Mouse (Mus musculus) testis, adult 2 months (tissue): ENCODE measurements at regions not wholly inside any gene's neighbourhood (a gene's known extent, or its start where the extent isn't known, plus 50 kb on each side); places are given as distances from the start of the nearest gene placed in this dataset.

Experiments
- CTCF ChIP-seq: fragments of 200-500 bp; IDR thresholded peaks from 2 replicates; pipeline ENCODE4 v1.5.1; 2012; ENCODE audit warnings: low read depth, mild to moderate bottlenecking, inconsistent platforms, low read length, moderate library complexity; ENCODE audit not compliant: control insufficient read depth, insufficient read depth, insufficient replicate concordance
- POLR2A ChIP-seq: fragments of 200-500 bp; IDR thresholded peaks from 2 replicates; pipeline ENCODE4 v1.6.1; 2012; ENCODE audit warnings: low read depth, mild to moderate bottlenecking, inconsistent platforms, low read length, moderate library complexity; ENCODE audit not compliant: control insufficient read depth

- TF ChIP-seq CTCF (no peak), POLR2A (no peak)
Measured at GRCm38 (mm10) chr6:144911781-144912180, 130.0 kb upstream of the Sox5 start.
